Mouse (Mus musculus) WW6 (cell line): ENCODE results near the gene Vmn1r148.
"Not testable (repeated sequence)": the region's sequence is repeated elsewhere in the genome, so short reads cannot be mapped to it uniquely, and the experiment has no call there.

Source experiments
- DNase-seq: peaks from one replicate; pipeline ENCODE4 v3.0.0-alpha.2; 2013; ENCODE audit warnings: low read depth, low spot score

The Vmn1r148 gene

DNA sequence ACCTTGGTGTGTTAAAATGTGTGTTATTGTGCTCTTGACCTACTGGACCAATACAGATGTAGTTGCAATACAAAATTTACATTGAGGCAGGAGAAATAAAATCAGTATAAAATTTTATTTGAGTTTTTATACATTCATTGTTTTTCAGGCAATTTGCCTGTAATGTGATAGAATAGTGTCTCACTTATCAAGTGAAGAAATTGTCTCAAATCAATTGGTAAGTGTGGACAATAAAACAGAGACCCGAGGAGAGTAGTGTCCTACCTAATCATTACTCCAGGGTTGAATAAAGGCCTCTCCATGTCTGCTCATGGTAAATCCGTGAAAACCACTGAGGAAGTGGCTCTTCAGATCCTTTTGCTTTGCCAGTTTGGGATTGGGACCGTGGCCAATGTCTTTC, at the start of gene Vmn1r148:
TSS of gene Vmn1r148 (plus strand) at position 301 of the 400 bp plus-strand sequence.
- not testable (repeated sequence) for DNase-seq

DNA sequence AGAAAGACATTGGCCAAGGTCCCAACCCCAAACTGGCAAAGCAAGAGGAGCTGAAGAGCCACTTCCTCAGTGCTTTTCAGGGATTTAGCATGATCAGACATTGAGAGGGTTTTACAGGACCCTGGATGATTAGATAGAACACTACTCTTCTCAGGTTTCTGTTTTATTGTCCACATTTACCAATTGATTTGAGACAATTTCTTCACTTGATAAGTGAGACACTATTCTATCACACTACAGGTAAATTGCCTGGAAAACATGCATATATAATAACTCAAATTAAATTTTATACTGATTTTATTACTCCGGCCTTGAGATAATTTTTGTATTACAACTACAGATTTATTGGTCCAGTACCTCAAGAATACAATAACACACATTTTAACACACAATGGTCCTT, 42.4 kb upstream of the Vmn1r148 start, which contains the start of gene Gm8660:
TSS of gene Gm8660 (minus strand) at position 101 of the 400 bp plus-strand sequence.
- DNase-seq: not testable (repeated sequence)

DNA sequence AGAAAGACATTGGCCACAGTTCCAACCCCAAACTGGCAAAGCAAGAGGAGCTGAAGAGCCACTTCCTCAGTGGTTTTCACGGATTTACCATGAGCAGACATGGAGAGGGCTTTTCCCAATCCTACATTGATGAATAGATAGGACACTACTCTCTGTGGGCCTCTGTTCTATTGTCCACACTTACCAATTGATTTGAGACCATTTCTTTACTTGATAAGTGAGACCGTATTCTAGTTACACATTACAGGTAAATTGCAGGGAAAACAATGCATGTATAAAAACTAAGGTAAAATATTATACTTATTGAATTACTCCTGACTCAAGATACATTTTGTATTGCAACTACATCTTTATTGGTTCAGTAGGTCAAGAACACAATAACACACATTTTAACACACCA, 24.7 kb downstream of the Vmn1r148 start, which contains the start of gene Vmn1r149:
TSS of gene Vmn1r149 (minus strand) at position 101 of the 400 bp plus-strand sequence.
- not testable (repeated sequence) for DNase-seq

DNA sequence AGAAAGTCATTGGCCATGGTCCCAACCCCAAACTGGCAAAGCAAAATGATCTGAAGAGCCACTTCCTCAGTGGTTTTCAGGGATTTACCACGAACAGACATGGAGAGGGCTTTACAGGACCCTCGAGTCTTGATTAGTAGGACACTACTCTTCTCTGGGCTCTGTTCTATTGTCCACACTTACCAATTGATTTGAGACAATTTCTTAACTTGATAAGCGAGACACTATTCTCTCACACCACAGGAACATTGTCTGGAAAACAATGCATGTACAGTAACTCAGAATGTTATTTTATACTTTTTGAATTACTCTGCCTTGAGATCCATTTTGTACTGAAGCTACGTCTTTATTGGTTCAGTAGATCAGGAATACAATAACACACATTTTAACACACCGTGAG, 50.6 kb downstream of the Vmn1r148 start, which contains the start of gene Gm10665:
TSS of gene Gm10665 (minus strand) at position 101 of the 400 bp plus-strand sequence.
- DNase-seq: not testable (repeated sequence)
